Mouse (Mus musculus) CD4-positive, CD25-positive, alpha-beta regulatory T cell, adult 4 months (primary cell): ENCODE measurements around the gene Rsf1. TPM values are rescaled to one million over a fixed set of nuclear protein-coding genes. Genes with fewer than 3 reads are reported as not detected.

Experiments used
- ATAC-seq: one replicate; pipeline ENCODE4 v1.8.0; 2017
- polyA plus RNA-seq, 2 experiments: library from polyadenylated mRNA; unstranded; fragments of 100-300 nt; shearing (Covaris generic); gene quantifications; one replicate each; pipeline ENCODE4 v1.2.1; 2017

Rsf1 gene
- 10 to 100 TPM; 25.3 to 27.5 TPM for polyA plus RNA-seq

DNA sequence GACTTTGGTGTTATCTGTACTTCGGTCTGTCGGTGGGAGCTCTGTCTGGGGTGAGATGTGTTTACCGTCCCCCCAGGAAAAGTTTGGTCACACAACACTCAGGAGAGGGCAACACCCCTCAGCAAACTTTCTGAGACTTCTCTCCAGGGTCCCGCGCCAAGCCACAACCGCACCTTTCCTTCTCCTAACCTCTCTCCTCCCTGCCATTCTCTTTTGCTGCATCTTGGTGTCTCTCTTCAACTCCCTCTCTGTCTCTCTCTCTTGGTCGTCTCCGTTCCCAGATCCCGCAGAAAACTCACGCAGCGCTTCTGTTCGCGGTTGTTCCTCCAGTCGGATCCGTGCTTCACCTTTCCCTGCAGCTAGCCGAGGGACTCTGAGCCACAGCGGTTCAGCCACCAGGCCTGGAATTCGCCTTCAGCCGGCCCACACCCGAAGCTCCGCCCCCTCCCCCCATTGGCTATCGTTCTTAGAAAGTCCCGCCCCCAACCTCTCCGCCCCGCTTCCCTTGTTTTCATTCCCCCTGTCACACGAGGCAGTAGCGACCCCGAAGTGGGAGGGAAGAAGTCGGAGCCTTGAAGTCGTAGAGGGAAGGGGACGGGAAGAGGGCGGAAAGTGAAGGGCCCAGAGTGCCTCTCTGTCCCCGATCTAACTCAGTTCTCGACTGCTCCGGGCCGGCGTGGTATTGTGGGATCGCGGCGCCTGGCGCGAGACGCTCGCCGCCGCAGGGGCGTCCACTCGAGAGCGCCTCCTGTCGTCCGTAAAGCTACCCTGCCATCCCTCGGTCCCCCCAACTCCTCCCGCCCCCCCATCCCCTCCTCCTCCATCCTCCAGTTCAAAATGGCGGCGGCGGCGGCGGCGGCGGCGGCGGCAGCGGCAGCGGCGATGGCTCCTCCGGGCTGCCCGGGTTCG is at the start of gene Rsf1, which contains the start of gene Aamdc:
Gene Rsf1 (plus strand): TSS at position 823 of the 909 bp plus-strand sequence.
Gene Aamdc (minus strand): TSS at position 431 of the 909 bp plus-strand sequence.
- ATAC-seq = peak; percentile 76

GRCm38 (mm10) chr7:97535531-97535930 is 44.2 kb upstream of the Rsf1 start:
- no peak for ATAC-seq

- no peak for ATAC-seq
Observed at GRCm38 (mm10) chr7:97536571-97536970, 43.1 kb upstream of the Rsf1 start.

DNA sequence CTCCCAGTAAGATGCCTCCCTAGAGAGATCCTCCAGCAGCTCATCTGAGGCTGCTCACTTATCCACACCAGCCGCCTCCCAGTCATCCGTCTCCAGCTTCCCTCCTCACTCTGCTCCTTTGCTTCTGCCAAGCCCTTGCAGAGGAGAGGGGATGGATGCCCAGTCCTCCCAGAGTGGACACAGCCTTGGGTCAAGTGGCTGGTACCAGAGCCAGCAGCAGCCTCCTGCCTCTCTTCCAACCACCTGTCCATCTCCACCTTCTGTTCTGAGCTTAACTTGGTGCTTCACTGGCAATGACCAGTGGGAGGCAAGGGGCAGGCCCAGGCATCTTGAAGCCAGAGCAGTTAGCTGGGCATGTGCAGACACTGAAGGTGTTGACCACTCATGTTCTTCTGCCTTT is 33.2 kb upstream of the Rsf1 start:
- ATAC-seq = no peak

- no peak for ATAC-seq
Observed at GRCm38 (mm10) chr7:97549301-97549700, 30.4 kb upstream of the Rsf1 start.

- ATAC-seq = no peak
Observed at GRCm38 (mm10) chr7:97550673-97551072, 29.0 kb upstream of the Rsf1 start.

DNA sequence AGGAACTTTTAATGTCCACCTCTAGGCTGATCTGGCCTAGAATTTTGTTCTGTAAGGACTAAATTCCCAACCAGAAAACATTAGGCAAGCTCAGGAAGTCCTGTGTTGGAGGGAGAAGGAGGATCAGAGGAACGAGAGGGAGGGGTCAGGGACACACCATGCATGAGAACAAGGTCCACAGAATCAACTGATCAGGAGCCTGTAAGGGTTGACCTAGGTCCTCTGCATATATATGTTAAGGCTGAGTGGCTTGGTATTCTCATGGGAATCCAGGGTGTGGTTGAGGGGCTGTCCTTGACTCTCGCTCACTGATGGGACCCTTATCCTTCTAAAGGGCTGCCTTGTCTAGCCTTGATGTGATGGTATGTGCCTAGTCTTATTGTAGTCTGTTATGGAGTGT is 16.1 kb upstream of the Rsf1 start:
- ATAC-seq = no peak

DNA sequence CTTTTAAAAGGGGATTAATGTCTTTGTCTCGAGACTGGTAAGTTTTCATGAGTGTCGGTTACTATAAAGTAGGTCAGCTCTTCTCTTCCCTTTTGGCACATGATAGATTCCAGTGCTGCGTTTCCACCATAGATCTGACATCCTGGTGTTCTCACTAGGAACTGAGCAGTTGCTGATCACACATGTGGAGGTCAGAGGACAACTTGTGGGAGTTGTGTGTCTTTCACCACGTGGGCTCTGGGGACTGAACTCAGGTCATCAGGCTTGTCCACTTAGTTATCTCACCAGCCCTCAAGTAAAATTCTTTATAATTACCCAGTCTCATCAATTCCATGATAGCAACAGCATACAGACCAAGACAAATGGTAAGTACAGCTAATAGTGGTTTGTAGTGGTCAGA is 10.3 kb upstream of the Rsf1 start:
- ATAC-seq = no peak

- ATAC-seq = no peak
Observed at GRCm38 (mm10) chr7:97570389-97570788, 9.3 kb upstream of the Rsf1 start.

DNA sequence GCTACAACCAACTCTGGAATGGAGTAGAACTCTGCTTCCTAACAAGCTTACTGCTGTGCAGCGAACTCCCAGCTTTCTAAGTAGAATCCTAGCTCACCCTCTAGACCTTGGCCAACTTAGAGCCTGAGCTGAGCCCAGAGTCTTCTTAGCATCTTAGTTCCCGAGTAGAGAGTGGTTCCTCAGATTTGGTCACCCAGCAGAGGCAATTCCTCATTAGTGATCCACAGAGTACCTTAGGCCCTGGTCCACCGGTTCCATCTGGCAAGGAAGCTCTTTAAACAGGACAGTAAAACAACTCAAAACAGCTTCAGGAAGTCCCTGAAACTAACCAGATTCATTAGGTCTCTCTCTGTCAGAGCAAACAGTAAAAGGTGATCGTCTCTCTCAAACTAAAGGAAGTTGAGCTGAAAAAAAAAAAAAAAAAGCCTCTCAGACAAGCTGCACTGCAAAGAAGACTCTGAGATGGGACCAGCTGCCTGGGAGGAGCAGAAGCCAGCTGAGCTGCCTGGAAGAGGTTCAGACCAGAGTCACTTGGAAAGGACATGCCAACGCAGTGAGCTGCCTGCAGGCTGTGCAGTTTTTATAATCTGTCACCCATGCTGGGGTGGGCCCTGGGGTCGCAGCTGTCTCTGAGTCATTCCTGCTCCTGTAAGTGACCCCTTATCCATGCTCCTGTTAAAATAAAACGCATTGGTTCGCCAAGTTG is 1.2 kb upstream of the Rsf1 start:
- ATAC-seq = no peak

GRCm38 (mm10) chr7:97579976-97580842 is 520 bp downstream of the Rsf1 start:
- peak; percentile 8 for ATAC-seq

DNA sequence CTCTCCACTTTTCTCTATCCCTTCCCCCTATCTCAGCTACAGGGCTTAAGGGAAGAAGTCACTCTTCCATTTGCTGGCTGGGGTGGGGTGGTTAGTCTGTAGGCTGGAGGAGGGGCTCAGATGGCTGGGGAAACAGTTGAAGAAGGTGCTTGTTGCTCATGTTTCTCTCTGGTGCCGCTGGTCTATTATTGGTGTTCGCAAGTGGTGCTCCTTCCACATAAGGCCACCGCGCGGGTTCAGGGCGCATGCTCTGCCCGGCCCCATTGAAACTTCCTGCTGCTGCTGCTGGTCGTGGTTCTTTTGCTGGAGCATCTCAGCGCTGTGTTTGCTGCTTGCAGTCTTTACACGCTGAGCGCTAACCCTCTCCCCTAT is 1.1 kb downstream of the Rsf1 start:
- peak; percentile 72 for ATAC-seq

GRCm38 (mm10) chr7:97588506-97588905 is 8.8 kb downstream of the Rsf1 start:
- ATAC-seq = no peak

- no peak for ATAC-seq
Observed at GRCm38 (mm10) chr7:97590488-97590887, 10.8 kb downstream of the Rsf1 start.

DNA sequence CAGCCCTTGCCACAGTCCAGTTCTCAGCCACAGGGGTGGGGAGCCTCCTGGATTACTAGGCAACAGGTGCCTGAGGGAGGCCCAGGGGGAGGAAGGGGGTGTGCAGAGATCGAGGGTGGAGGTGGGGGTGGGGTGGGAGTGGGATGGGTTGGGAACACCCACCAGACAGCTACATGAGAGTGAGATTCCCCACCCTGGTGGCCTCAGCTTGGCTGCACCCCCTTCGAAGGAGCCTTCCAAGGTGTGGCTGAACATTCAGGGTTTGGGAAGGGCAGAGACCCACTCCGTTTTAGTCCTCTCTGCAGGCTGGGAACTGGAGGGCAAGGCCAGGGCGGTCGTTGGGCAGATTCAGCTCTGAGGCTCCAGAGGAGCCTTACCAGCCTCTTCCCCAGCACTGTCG is 11.6 kb downstream of the Rsf1 start:
- ATAC-seq = no peak

- ATAC-seq = no peak
Observed at GRCm38 (mm10) chr7:97592396-97592795, 12.7 kb downstream of the Rsf1 start.

GRCm38 (mm10) chr7:97593535-97593934 is 13.8 kb downstream of the Rsf1 start:
- ATAC-seq = no peak

GRCm38 (mm10) chr7:97598548-97598947 is 18.9 kb downstream of the Rsf1 start:
- peak; percentile 77 for ATAC-seq

DNA sequence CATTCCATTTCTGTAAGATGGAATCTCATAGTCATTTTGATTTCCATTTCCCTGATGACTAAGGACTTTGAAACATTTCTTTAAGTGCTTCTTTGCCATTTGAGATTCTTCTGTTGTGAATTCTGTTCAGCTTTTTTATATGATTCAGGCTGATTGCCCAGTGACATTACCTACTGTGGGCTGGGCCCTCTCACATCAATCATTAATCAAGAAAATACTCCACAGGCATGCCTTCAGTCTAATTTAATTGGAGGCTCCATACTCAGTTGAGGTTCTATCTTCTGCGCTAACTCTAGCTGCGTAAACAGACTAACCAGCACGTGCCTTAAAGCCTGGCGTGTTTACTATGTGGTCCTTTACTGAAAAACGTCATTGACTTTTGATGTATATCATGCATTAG is 41.7 kb downstream of the Rsf1 start:
- no peak for ATAC-seq

DNA sequence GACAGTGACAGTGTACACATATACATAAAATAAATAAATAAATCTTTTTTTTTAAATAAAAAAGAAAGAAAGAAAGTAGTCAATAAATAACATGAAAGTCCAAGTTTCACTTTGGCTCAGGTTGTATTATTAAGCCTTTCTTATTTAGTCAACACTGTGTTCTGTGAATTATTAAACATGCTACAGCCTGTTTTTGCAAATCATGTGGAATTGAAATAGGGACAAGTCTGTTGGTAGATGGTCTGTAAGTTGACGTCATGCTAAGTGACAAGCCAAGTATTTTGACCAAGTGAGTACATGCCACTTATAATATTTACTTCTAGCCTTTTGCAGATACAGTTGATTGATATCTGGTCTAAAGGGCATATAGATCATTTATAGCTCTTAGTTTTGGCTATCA is 43.0 kb downstream of the Rsf1 start:
- ATAC-seq = no peak

DNA sequence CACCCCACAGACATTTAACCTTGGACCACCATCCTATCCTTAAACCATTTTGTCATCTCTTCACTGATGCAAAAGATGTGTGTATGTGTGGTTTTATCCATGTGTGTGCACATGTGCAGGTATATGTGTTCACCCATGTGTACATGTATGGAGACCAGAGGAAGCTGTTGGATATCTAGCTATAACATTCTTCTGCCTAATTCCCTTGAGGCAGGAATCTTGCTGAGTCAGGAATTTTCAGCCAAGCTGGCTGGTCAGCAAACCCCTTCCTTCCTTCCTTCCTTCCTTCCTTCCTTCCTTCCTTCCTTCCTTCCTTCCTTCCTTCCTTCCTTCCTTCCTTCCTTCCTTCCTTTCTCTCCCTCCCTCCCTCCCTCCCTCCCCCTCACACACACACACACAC is 43.7 kb downstream of the Rsf1 start:
- ATAC-seq = no peak

GRCm38 (mm10) chr7:97629351-97629750 is 49.7 kb downstream of the Rsf1 start:
- no peak for ATAC-seq

DNA sequence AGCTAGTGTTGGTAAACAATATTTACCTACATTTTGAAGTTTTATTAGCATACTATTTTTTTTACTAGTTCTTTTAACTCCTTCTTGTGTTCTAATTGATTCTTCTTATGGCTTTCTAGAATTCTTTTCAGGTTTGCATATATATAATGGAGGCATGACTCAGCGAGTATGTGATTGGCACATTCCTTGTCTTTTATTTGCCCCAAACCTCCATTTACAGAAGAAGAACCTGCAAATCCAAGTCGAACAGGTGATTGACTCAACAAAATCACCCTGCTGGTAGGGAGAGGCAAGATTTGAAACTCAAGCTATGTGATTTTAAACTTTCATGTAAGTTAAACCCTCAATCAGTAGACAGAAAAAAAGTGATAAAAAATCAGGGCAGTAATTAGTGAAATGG is 51.6 kb downstream of the Rsf1 start:
- no peak for ATAC-seq
